Mouse (Mus musculus) spleen, postnatal 10 days (tissue): ENCODE measurements around the gene Il1rl1.
A peak's percentile ranks its signal among the peaks of the same experiment; 100 is the strongest.

Experiments used
- DNase-seq, 2 experiments: peaks; one replicate each; pipeline ENCODE4 v3.0.0; 2021 to 2022; ENCODE audit warnings: low spot score in 2 of 2

Il1rl1 gene

GRCm38 (mm10) chr1:40428910-40429675, at the start of gene Il1rl1:
Gene Il1rl1 (plus strand): TSS chr1:40429570.
- peak in 1 of 2 experiments; percentile 13 for DNase-seq

GRCm38 (mm10) chr1:40380111-40380510, 49.3 kb upstream of the Il1rl1 start:
- peak; percentile 48 to 79 for DNase-seq

- DNase-seq: no peak
These were observed 48.4 kb upstream of the Il1rl1 start for GRCm38 (mm10) chr1:40380990-40381389.

- no peak for DNase-seq
These were observed 46.5 kb upstream of the Il1rl1 start for GRCm38 (mm10) chr1:40382841-40383240.

- DNase-seq: no peak
These were observed 44.3 kb upstream of the Il1rl1 start for GRCm38 (mm10) chr1:40384931-40385545.

- no peak for DNase-seq
These were observed 38.0 kb upstream of the Il1rl1 start for GRCm38 (mm10) chr1:40391374-40391773.

- no peak for DNase-seq
These were observed 36.8 kb upstream of the Il1rl1 start for GRCm38 (mm10) chr1:40392535-40392934.

- DNase-seq: no peak
These were observed 36.2 kb upstream of the Il1rl1 start for GRCm38 (mm10) chr1:40393214-40393613.

GRCm38 (mm10) chr1:40399639-40400038, 29.7 kb upstream of the Il1rl1 start:
- no peak for DNase-seq

GRCm38 (mm10) chr1:40404682-40405081, 24.7 kb upstream of the Il1rl1 start:
- no peak for DNase-seq

- DNase-seq: no peak
These were observed 19.5 kb upstream of the Il1rl1 start for GRCm38 (mm10) chr1:40409882-40410281.

- DNase-seq: no peak
These were observed 16.3 kb upstream of the Il1rl1 start for GRCm38 (mm10) chr1:40413039-40413438.

GRCm38 (mm10) chr1:40414276-40414675, 15.1 kb upstream of the Il1rl1 start:
- DNase-seq: no peak

GRCm38 (mm10) chr1:40414863-40415656, 14.3 kb upstream of the Il1rl1 start:
- DNase-seq: no peak

- no peak for DNase-seq
These were observed 12.3 kb upstream of the Il1rl1 start for GRCm38 (mm10) chr1:40417034-40417433.

GRCm38 (mm10) chr1:40418512-40418911, 10.9 kb upstream of the Il1rl1 start:
- DNase-seq: no peak

GRCm38 (mm10) chr1:40423892-40424291, 5.5 kb upstream of the Il1rl1 start:
- no peak for DNase-seq

GRCm38 (mm10) chr1:40427270-40427669, 2.1 kb upstream of the Il1rl1 start:
- no peak for DNase-seq

GRCm38 (mm10) chr1:40427901-40428300, 1.5 kb upstream of the Il1rl1 start:
- DNase-seq: no peak

- DNase-seq: no peak
These were observed 919 bp downstream of the Il1rl1 start for GRCm38 (mm10) chr1:40430143-40430834.

- no peak for DNase-seq
These were observed 2.8 kb downstream of the Il1rl1 start for GRCm38 (mm10) chr1:40432169-40432568.

GRCm38 (mm10) chr1:40435936-40436335, 6.6 kb downstream of the Il1rl1 start:
- DNase-seq: no peak
